Mouse (Mus musculus): ENCODE data around the gene Hoxb6.
A peak's percentile ranks its signal among the peaks of the same experiment; 100 is the strongest.

Hoxb6 gene

GRCm38 (mm10) chr11:96285771-96286738 lies 6.2 kb upstream of the Hoxb6 start, which contains the start of gene Hoxb7:
Gene Hoxb7, plus strand, starts transcription at chr11:96286623.
- DNase-seq (ENCODE audit: low spot score), result no peak

GRCm38 (mm10) chr11:96286739-96287385 lies 5.4 kb upstream of the Hoxb6 start:
- no peak for DNase-seq (ENCODE audit: low spot score)

- DNase-seq (ENCODE audit: low spot score), result no peak
These were observed 4.9 kb upstream of the Hoxb6 start for GRCm38 (mm10) chr11:96287411-96287810.

DNA sequence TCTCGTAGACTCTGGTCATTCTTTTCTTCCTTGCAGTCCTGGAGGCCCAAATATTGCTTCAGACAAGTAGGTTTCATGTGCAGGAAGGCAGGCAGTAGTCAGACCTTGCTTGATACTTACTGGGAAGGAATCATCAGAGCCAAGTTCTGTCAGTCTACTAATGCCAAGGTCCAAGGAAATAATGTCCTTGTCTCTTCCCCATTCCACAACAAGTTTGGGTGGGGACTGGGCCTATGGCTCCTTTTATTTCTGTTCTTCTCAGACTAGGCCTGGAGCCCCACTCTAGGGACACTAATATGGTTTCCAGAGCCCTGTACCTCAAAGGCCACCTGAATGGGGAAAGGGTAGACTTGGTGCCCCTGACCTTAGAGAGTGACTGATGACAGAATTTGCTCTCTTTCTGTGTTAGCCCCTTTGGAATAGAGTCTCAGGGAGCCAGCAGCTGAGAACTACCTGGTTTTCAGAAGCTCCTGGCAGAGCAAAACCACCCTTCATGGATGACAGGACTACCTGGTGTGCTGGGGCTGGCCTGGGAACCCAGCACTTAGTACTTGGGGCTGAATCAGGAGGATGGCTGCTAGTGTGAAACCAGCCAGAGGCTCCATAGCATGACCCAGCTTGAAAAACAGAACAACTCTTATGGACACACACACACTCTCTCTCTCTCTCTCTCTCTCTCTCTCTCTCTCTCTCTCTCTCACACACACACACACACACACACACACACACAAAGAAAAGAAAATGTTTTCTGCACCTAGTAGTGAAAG lies 3.6 kb upstream of the Hoxb6 start:
- DNase-seq (ENCODE audit: low spot score), result no peak

DNA sequence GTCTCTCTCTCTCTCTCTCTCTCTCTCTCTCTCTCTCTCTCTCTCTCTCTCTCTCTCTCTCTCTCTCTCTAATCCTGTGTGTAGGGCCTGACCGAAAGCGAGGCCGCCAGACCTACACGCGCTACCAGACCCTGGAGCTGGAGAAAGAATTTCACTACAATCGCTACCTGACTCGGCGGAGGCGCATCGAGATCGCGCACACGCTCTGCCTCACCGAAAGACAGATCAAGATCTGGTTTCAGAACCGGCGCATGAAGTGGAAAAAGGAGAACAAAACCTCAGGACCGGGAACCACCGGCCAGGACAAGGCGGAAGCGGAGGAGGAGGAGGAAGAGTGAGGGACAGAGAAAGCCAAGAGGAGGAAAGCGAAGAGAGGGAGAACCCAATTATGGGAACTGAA lies 3.0 kb upstream of the Hoxb6 start:
- DNase-seq (ENCODE audit: low spot score), result no peak

GRCm38 (mm10) chr11:96289837-96290236 lies 2.4 kb upstream of the Hoxb6 start:
- DNase-seq (ENCODE audit: low spot score), result no peak

DNA sequence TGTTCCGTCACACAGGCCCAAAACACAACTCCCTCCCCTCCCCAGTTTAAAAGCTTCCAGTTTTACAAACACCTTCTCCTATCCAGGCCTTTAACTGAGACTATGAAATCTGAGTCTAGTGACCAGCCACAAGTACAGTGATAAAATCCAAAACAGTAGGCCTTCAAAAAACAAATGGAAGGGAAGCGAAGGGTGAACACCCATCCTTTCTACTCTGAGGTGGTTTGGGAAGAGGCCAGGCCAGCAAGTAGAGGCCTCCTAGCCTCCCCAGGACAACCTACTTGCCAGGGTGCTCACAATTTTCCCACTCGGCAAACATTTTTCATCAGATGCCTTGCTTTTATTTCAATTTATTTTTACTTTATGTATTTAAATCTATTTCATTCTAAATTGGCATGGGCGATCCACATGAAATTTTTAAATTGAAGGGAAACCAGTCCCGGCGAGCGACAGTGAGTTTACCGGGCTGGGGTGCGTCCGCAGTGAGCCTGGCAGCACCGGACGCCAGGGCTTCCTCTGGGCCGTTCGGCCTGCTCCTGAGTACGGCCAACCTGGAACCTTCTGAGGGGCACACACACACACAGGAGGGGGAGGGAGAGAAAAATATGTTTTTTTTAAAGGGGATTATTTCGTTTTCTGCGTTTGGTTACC lies 1.4 kb upstream of the Hoxb6 start:
- no peak for DNase-seq (ENCODE audit: low spot score)

DNA sequence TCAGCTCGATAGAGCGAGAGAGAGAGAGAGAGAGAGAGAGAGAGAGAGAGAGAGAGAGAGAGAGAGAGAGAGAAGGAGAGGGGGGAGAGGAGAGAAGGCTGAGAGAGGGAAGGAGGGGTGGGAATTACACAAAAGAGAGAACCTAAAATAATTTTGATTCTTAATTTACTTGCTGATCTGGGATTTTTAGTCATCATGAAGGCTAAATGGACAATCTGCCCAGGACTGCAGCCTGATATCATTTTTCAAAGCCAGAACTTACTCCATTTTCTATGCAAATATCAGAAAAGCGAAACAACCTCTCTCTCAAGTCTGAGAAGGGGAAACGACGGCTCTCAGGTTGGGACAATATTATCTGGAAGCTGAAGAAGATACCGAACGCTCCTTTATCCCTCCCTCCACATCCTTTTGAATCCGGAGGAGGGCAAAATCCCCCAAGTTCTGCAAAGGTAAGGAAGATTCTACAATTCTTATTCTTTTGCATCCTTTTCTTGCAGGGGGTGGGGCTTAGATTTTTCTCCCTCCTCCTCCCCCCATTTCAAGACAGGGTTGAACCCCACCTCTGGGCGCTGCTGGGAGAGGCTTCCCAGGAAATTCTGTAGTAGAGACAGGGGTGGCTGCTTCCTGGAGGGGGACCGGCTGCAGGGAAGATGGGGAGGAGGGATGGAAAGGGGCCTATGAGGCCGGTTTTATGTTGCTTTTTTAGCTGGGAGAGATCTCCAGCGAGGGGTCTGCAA lies 457 bp downstream of the Hoxb6 start:
- DNase-seq (ENCODE audit: low spot score), result no peak

DNA sequence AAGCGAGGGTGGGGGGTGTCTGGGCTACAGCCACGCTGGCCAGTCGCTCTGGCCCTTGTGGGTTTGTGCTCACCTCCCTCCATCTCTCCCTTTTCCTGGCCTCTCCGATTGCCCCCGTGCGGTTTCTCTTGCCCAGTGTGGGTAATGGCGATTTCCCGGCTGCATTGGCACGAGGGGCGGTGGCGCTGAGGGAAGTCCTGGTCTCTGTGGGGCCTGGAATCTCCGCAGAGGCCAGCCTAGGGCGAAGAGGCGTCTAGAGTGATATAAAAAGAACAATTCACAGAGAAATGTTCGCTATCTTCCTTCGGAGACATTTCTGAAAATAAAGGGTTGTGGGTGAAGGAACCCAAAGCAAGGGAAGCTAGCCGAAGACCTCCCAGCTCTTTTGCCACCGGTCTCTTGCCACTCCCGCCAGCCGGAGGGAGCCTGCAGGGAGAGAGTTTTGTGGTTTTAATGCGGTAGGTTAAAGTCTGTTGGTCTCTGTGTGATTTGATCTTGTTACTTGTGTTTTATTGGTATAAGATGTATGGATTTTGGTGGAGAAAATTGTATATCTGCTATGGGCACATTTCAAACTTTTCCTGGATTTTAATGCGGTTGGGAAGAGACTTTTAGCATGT lies 1.1 kb downstream of the Hoxb6 start:
- no peak for DNase-seq (ENCODE audit: low spot score)

GRCm38 (mm10) chr11:96294245-96295091 lies 2.2 kb downstream of the Hoxb6 start:
- DNase-seq (ENCODE audit: low spot score), result peak; percentile 73

GRCm38 (mm10) chr11:96295092-96295835 lies 3.0 kb downstream of the Hoxb6 start:
- no peak for DNase-seq (ENCODE audit: low spot score)

GRCm38 (mm10) chr11:96296997-96297396 lies 4.7 kb downstream of the Hoxb6 start:
- DNase-seq (ENCODE audit: low spot score), result no peak

- DNase-seq (ENCODE audit: low spot score), result no peak
These were observed 5.2 kb downstream of the Hoxb6 start for GRCm38 (mm10) chr11:96297428-96297827.

GRCm38 (mm10) chr11:96297968-96298635 lies 5.8 kb downstream of the Hoxb6 start:
- DNase-seq (ENCODE audit: low spot score), result no peak

DNA sequence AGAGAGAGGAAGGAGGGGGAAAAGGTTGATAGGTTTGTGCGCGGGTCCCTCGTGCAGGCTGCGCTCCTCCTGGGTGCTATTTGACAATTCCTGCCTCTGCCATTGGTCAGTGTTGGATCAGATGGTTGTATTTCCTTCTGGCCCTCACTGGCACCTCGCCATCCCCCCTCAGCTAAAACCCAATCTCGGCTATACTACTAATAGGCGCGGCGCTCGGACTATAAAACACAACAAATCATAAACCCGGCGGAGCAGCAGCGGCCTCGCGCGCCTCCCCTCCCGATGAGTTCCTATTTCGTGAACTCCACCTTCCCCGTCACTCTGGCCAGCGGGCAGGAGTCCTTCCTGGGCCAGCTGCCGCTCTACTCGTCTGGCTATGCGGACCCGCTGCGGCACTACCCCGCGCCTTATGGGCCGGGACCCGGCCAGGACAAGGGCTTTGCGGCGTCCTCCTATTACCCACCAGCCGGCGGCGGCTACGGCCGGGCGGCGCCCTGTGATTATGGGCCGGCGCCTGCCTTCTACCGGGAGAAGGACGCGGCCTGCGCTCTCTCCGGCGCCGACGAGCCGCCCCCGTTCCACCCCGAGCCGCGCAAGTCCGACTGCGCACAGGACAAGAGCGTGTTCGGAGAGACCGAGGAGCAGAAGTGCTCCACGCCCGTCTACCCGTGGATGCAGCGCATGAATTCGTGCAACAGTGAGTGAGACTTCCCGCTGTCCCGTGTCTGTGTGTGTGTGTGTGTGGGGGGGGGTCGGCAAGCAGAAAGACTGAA lies 6.8 kb downstream of the Hoxb6 start:
- DNase-seq (ENCODE audit: low spot score), result no peak

- no peak for DNase-seq (ENCODE audit: low spot score)
These were observed 7.5 kb downstream of the Hoxb6 start for GRCm38 (mm10) chr11:96299781-96300180.

DNA sequence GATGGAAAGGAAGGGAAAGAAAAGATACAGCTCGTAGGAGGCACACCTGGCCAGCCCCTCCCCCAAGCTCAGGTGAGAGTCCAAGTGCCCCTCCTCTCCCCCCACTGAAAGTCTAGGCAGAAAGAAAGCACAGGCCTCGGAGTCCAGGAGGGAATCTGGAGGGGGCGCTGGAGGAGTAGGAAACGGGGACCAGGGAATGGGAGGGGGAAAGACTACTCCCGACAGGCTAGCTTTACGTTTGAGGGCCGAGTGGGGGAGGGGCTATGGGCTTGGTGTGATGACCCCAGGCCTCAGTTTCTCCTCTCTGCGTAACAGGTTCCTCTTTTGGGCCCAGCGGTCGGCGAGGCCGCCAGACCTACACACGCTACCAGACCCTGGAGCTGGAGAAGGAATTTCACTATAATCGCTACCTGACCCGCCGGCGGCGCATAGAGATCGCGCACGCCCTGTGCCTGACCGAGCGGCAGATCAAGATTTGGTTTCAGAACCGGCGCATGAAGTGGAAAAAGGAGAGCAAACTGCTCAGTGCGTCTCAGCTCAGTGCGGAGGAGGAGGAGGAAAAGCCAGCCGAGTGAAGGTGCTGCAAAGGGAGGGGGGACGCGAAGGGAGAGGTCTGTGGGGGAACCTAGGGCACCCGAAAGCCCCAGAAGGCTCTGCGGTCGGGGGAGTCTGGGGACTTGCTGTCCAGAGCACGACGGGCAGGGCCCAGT lies 8.2 kb downstream of the Hoxb6 start:
- no peak for DNase-seq (ENCODE audit: low spot score)
